Mouse (Mus musculus) small intestine, adult 2 months (tissue): ENCODE measurements around the gene Aftph. TPM values are rescaled to one million over a fixed set of nuclear protein-coding genes. Genes with fewer than 3 reads are reported as not detected.
A peak's percentile ranks its signal among the peaks of the same experiment; 100 is the strongest.

Experiments used
- H3K27ac ChIP-seq: fragments of 200-500 bp; 2 replicates; pipeline ENCODE4 v1.5.1; 2012; ENCODE audit warnings: low read depth, low read length, control low read depth, inconsistent platforms; ENCODE audit not compliant: insufficient read depth
- H3K27me3 ChIP-seq: fragments of 200-500 bp; 2 replicates; pipeline ENCODE4 v1.6.1; 2012; ENCODE audit warnings: mild to moderate bottlenecking, moderate library complexity, low read length, inconsistent platforms; ENCODE audit not compliant: control insufficient read depth, insufficient read depth
- H3K36me3 ChIP-seq: fragments of 200-500 bp; 2 replicates; pipeline ENCODE4 v1.6.1; 2012; ENCODE audit warnings: mild to moderate bottlenecking, low read length, control low read depth, inconsistent platforms; ENCODE audit not compliant: control insufficient read depth, insufficient read depth
- H3K4me1 ChIP-seq: fragments of 200-500 bp; 2 replicates; pipeline ENCODE4 v1.6.1; 2012; ENCODE audit warnings: low read length, inconsistent platforms, mixed read lengths; ENCODE audit not compliant: control insufficient read depth, insufficient read depth, insufficient read length
- H3K4me3 ChIP-seq: fragments of 200-500 bp; 2 replicates; pipeline ENCODE4 v1.5.1; 2012; ENCODE audit warnings: low read depth, mild to moderate bottlenecking, control low read depth, inconsistent platforms, low read length, moderate library complexity
- CTCF ChIP-seq: fragments of 200-500 bp; IDR thresholded peaks from 2 replicates; pipeline ENCODE4 v1.5.1; 2012; ENCODE audit warnings: low read depth, mild to moderate bottlenecking, control low read depth, inconsistent platforms, low read length, moderate library complexity, mixed read lengths; ENCODE audit not compliant: insufficient replicate concordance, insufficient read length; ENCODE audit errors: extremely low read depth
- POLR2A ChIP-seq: fragments of 200-500 bp; IDR thresholded peaks from 2 replicates; pipeline ENCODE4 v1.6.1; 2012; ENCODE audit warnings: low read depth, mild to moderate bottlenecking, control low read depth, inconsistent platforms, low read length, moderate library complexity
- whole genome bisulfite sequencing: fragments of 180-500 bp; shearing (Covaris S2); methylation state at CpG from one replicate; pipeline ENCODE4 v1.1.7; 2018; 5-methylcytosine and 5-hydroxymethylcytosine counted together
- polyA plus RNA-seq: library from polyadenylated mRNA; depleted of rRNA; stranded (reverse); fragments of >200 nt; gene quantifications from 2 replicates; pipeline ENCODE4 v1.2.3, GENCODE M21; 2012

The Aftph gene
- polyA plus RNA-seq, 1 experiment, result 48.0 TPM

DNA sequence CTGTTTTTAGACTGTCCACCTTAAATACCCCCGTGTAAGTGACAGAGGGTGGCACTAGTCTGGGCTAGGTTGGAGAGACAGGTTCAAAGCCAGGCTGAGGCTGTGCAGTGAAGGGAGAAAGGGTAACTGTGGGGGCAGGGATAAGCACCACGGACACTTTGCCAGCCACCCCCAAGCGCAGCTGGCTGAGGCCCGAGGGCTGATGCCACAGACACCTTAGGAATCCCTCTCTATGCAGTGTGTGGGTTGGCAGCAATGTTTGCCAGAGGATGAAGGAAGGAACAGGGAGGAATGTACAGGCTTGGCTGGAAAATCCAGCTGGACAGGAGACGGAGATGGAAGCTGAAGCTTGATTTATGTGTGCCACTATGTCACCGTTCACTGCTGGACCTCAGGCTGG lies 68.9 kb downstream of the Aftph start:
- TF ChIP-seq POLR2A (no peak), CTCF (no peak)
- no peaks in the 10 kb centered on the region for H3K4me1 ChIP-seq
- no peaks in the 10 kb centered on the region for H3K27me3 ChIP-seq
- no peak overlapping the region for H3K27ac ChIP-seq
- no peak overlapping the region for H3K4me3 ChIP-seq
- WGBS, result 72% methylated on average over 6 of the region's 6 CpGs
- no peaks in the 10 kb centered on the region for H3K36me3 ChIP-seq

GRCm38 (mm10) chr11:20671789-20672392 lies 69.5 kb downstream of the Aftph start:
- Histone ChIP-seq H3K36me3 (no peaks in the 10 kb centered on the region), H3K4me3 (no peak overlapping the region), H3K27me3 (no peaks in the 10 kb centered on the region), H3K4me1 (no peaks in the 10 kb centered on the region), H3K27ac (no peak overlapping the region)
- TF ChIP-seq CTCF (no peak), POLR2A (no peak)
- 50% methylated on average over 6 of the region's 6 CpGs for WGBS

GRCm38 (mm10) chr11:20664878-20665277 lies 76.5 kb downstream of the Aftph start:
- Histone ChIP-seq H3K4me1 (no peaks in the 10 kb centered on the region), H3K36me3 (no peaks in the 10 kb centered on the region), H3K27me3 (no peaks in the 10 kb centered on the region), H3K27ac (no peak overlapping the region), H3K4me3 (no peak overlapping the region)
- TF ChIP-seq CTCF (no peak), POLR2A (no peak)
- WGBS, result 88% methylated on average over 9 of the region's 9 CpGs

DNA sequence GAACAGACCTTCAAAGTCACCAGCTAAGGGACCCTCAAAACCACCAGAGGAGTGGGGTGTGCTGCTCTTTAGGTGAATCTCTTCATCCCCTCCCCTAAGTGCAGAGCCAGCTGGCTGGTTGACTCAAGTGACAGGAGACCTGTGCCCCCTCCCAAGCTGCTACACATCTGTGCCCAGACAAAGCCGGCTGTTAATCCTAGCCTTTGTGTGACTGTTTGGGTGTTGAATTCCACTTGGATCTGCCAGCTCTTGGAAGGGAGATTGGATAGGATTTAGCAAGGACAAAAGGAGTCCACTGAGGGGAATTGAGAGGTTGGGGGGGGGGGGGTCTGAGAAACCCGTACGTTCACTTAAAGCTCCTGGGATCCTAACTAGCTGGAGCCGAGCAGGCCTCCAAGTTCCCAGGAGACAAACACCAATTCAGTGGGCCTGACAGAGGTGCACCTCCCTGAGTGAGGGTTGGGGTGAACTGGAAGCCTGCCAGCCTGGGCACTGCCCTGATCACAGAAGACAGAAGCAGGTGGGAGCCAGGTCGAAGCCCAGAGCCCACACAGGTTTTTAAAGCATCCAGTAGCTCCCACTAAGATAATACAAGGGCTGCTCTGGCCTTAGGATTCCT lies 77.7 kb downstream of the Aftph start:
- Histone ChIP-seq H3K36me3 (no peaks in the 10 kb centered on the region), H3K27ac (no peak overlapping the region), H3K4me1 (no peaks in the 10 kb centered on the region), H3K27me3 (no peaks in the 10 kb centered on the region), H3K4me3 (no peak overlapping the region)
- TF ChIP-seq CTCF (no peak), POLR2A (no peak)
- 73% methylated on average over 5 of the region's 5 CpGs for WGBS

- Histone ChIP-seq H3K4me3 (no peak overlapping the region), H3K4me1 (no peaks in the 10 kb centered on the region), H3K27me3 (no peaks in the 10 kb centered on the region), H3K36me3 (no peaks in the 10 kb centered on the region), H3K27ac (no peak overlapping the region)
- TF ChIP-seq POLR2A (no peak), CTCF (no peak)
- 59% methylated on average over 7 of the region's 7 CpGs for WGBS
Observed at GRCm38 (mm10) chr11:20662811-20663210, 78.6 kb downstream of the Aftph start.

DNA sequence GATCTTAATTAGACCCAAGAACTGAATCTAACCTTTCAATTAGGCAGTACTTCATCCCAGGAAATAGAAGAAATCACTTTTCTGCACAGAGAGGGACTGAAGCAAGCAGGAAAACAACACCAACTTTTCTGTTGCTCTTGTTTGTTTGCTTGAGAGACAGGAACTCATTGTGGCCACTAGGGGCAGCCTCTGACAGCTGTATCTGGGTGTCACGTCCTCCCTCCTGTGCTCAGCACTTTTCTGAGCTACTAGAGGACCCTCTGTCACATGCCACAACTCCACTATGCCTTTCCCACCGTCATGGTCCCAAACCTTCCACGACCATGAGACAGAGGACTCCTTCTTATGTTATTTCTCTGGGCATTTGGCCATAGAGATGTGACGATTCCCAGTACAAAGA lies 79.7 kb downstream of the Aftph start:
- Histone ChIP-seq H3K27me3 (no peaks in the 10 kb centered on the region), H3K36me3 (no peaks in the 10 kb centered on the region), H3K4me1 (no peaks in the 10 kb centered on the region), H3K4me3 (no peak overlapping the region), H3K27ac (no peak overlapping the region)
- TF ChIP-seq CTCF (peak; percentile 66; the same call in 1 of the 2 replicates), POLR2A (no peak)
- WGBS, result 33% methylated on average over 4 of the region's 4 CpGs
